Mouse (Mus musculus) heart, embryonic 11.5 days (tissue): ENCODE data around the gene Ankrd34a. TPM values are rescaled to one million over a fixed set of nuclear protein-coding genes. Genes with fewer than 3 reads are reported as not detected.

Experiments
- ATAC-seq: fragments of 200-750 bp; cut with Nextera tagmentation; replicated peaks from 2 replicates; pipeline ENCODE4 v1.8.0; 2017; ENCODE audit warnings: moderate library complexity; ENCODE audit not compliant: insufficient number of reproducible peaks, low FRiP score, low TSS enrichment
- H3K27ac ChIP-seq: fragments of 300-500 bp; sonication (generic); 2 replicates; pipeline ENCODE4 v1.5.1; 2014; ENCODE audit warnings: mild to moderate bottlenecking, low read depth, low read length
- H3K27me3 ChIP-seq: fragments of 300-500 bp; sonication (generic); 2 replicates; pipeline ENCODE4 v1.6.1; 2014; ENCODE audit warnings: mild to moderate bottlenecking, low read length, mixed read lengths; ENCODE audit not compliant: control insufficient read depth, insufficient read depth
- H3K36me3 ChIP-seq: fragments of 300-500 bp; sonication (generic); 2 replicates; pipeline ENCODE4 v1.6.1; 2014; ENCODE audit warnings: mild to moderate bottlenecking, low read length, moderate library complexity, mixed read lengths; ENCODE audit not compliant: control insufficient read depth, insufficient read depth
- H3K4me1 ChIP-seq: fragments of 300-500 bp; sonication (generic); 2 replicates; pipeline ENCODE4 v1.6.1; 2014; ENCODE audit warnings: low read length; ENCODE audit not compliant: control insufficient read depth, insufficient read depth
- H3K4me2 ChIP-seq: fragments of 300-500 bp; sonication (generic); 2 replicates; pipeline ENCODE4 v1.6.1; 2014; ENCODE audit warnings: mild to moderate bottlenecking, moderate library complexity
- H3K4me3 ChIP-seq: fragments of 300-500 bp; sonication (generic); 2 replicates; pipeline ENCODE4 v1.5.1; 2014; ENCODE audit warnings: low read depth, low read length
- H3K9ac ChIP-seq: fragments of 300-500 bp; sonication (generic); 2 replicates; pipeline ENCODE4 v1.6.1; 2014; ENCODE audit warnings: mild to moderate bottlenecking, low read depth, low read length, moderate library complexity
- H3K9me3 ChIP-seq: fragments of 300-500 bp; sonication (generic); replicated peaks from 2 replicates; pipeline ENCODE4 v1.6.1; 2016; ENCODE audit warnings: low read length; ENCODE audit not compliant: control insufficient read depth
- WGBS: fragments of 180-500 bp; shearing (Covaris S2); extraction: QIAGEN DNeasy Blood & Tissue Kit; methylation state at CpG from one replicate; pipeline ENCODE4 v1.1.7; 2014; ENCODE audit not compliant: insufficient replicate concordance; 5-methylcytosine and 5-hydroxymethylcytosine counted together
- polyA plus RNA-seq: library from polyadenylated mRNA; unstranded; fragments of >200 nt; fragmentation: Nextera tagmentation; extraction: Ambion mirVana; gene quantifications from 2 replicates; pipeline ENCODE4 v1.2.1, GENCODE M21; 2014

The Ankrd34a gene
- polyA plus RNA-seq, 1 experiment from 2014 or later, result 9.0 TPM

DNA sequence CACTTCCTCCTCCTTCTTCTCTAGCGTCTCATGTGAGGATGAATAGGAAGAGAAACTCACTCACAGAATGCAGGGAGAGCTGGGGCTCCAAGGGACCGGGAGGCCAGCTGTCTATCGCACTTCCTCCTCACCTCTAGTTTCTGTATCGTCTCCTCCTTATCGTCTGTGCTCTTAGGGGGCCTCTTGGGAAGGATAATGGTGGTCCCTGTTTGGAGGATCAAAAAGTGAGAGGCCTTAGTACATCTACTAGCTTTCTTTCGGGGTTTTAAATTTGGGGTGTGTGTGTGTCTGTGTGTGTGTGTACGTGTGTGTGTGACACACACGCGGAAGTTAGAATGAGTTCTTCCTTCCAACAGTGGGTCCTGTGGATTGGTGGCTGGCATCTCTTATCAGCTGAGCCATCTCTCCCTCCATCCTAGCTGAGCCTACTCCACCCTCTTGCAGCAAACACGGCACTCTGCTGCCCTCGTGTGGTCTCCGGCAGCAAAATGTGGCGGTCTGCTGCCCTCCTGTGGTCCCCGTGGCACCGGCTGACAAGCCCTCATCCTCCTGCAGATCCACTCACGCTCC lies 16.5 kb upstream of the Ankrd34a start:
- Histone ChIP-seq H3K4me2 (peak overlapping the region; percentile 68), H3K36me3 (no peaks in the 10 kb centered on the region), H3K4me3 (peak overlapping the region; percentile 21), H3K9me3 (no peaks in the 10 kb centered on the region), H3K27me3 (no peaks in the 10 kb centered on the region), H3K4me1 (peaks cover 42% of the 10 kb centered on the region), H3K27ac (peak overlapping the region; percentile 59), H3K9ac (peak overlapping the region; percentile 60)
- WGBS, result 9% methylated on average over 16 of the region's 16 CpGs
- peak; percentile 21; the same call in 1 of the 2 replicates for ATAC-seq

DNA sequence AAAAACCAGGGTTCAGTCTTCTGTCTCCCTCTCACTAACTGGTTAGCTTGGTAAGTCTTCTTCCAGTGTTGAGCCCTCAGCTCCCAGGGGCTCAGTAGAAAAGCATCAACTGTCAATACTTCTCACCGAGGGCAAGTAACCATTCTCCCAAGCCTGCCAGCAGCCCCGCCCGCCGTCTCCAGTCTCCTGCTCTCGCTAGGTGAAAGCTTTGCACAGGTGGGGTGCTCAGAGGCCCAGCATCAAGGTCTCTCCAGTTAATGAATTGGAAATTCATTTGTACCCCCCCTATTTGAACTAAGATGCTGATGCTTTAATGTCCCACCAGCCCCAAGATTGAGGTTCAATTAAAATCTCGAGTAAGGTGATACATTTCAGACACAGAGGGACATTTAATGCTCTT lies 15.3 kb upstream of the Ankrd34a start:
- Histone ChIP-seq H3K4me3 (no peak overlapping the region), H3K27ac (no peak overlapping the region), H3K4me2 (no peak overlapping the region), H3K9ac (0 out of 2 replicates have a peak overlapping the region, but pooled peaks have one; percentile 10), H3K27me3 (no peaks in the 10 kb centered on the region), H3K4me1 (peaks cover 33% of the 10 kb centered on the region), H3K9me3 (no peaks in the 10 kb centered on the region), H3K36me3 (no peaks in the 10 kb centered on the region)
- 48% methylated on average over 6 of the region's 6 CpGs for WGBS
- ATAC-seq, result no peak

DNA sequence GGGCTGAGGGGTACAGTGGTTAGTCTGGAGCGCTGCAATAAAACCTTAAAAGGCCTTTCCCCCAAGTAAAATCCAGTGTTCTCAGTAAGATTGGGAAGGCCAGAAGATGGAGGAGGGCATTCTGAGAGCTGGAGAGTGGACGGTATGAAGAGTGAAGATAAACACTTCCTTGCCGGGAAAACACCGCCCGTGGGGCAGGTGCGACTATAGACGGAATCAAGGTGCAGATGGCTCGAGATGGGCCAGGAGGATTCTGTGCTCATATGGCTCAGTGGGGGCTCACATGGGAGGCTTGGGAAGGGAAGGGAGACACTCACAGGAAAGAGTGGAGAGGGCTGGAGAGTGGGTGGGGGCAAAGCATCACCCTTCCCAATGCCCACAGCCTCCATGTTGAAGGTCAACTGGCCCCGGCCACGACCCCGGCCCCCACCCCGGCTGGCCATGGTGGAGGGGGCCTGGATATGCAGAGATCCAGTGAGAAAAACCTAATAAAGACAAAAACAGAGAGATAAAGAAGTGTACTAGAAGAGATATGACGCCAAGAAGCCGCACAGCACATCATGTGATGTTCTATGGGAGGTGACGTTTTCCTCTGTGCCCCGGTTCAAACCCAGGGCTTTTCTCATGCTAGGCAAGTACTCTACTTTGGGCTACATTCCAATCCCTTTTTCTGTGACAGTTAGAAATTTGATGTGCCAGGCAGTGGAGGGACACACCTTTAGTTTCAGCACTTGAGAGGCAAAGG lies 14.5 kb upstream of the Ankrd34a start:
- Histone ChIP-seq H3K9ac (no peak overlapping the region), H3K4me2 (no peak overlapping the region), H3K27me3 (no peaks in the 10 kb centered on the region), H3K4me3 (no peak overlapping the region), H3K4me1 (peaks cover 26% of the 10 kb centered on the region), H3K9me3 (no peaks in the 10 kb centered on the region), H3K27ac (no peak overlapping the region), H3K36me3 (no peaks in the 10 kb centered on the region)
- 79% methylated on average over 16 of the region's 16 CpGs for WGBS
- ATAC-seq, result no peak

DNA sequence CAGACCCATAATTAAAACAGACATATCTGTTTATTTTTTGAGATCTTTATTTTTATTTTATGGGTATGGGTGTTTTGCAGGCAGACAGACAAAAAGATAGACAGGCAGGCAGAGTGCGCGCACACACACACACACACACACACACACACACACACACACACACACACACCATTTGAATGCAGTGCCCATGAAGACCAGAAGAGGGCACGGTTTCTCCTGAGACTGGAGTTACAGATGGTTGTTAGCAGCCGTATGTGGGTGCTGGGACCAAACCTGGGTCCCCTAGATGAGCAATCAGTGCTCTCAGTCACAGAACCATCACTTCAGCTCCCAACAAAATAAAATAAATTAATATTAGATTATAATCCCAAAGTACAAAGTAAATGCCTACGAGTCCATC lies 13.1 kb upstream of the Ankrd34a start:
- no peak for ATAC-seq
- Histone ChIP-seq H3K9me3 (no peaks in the 10 kb centered on the region), H3K4me1 (peaks cover 17% of the 10 kb centered on the region), H3K27me3 (no peaks in the 10 kb centered on the region), H3K9ac (no peak overlapping the region), H3K36me3 (no peaks in the 10 kb centered on the region), H3K27ac (no peak overlapping the region), H3K4me2 (no peak overlapping the region), H3K4me3 (no peak overlapping the region)
- WGBS, result 87% methylated on average over 5 of the region's 5 CpGs

DNA sequence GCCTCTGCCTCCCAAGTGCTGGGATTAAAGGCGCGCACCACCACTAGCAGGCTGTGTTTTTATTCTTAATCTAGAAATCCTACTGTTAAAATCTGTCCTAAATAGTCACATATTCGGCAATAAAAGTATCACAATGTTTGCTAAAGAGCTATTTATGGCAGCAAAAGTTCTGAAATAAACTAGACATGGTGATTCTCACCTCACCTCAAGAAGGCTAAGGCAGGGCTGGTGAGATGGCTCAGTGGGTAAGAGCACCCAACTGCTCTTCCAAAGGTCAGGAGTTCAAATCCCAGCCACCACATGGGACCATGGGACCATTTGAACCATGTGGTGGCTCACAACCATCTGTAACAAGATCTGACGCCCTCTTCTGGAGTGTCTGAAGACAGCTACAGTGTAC lies 5.8 kb upstream of the Ankrd34a start:
- peaks cover 1% of the 10 kb centered on the region; the same call in 1 of the 2 replicates for H3K4me1 ChIP-seq
- WGBS, result 74% methylated on average over 4 of the region's 4 CpGs
- no peak overlapping the region for H3K9ac ChIP-seq
- H3K4me3 ChIP-seq, result no peak overlapping the region
- no peak overlapping the region for H3K4me2 ChIP-seq
- no peaks in the 10 kb centered on the region; the same call in 1 of the 2 replicates for H3K27me3 ChIP-seq
- 0 out of 2 replicates have a peak, but pooled peaks cover 4% of the 10 kb centered on the region for H3K36me3 ChIP-seq
- ATAC-seq, result no peak
- H3K27ac ChIP-seq, result no peak overlapping the region
- H3K9me3 ChIP-seq, result no peaks in the 10 kb centered on the region

DNA sequence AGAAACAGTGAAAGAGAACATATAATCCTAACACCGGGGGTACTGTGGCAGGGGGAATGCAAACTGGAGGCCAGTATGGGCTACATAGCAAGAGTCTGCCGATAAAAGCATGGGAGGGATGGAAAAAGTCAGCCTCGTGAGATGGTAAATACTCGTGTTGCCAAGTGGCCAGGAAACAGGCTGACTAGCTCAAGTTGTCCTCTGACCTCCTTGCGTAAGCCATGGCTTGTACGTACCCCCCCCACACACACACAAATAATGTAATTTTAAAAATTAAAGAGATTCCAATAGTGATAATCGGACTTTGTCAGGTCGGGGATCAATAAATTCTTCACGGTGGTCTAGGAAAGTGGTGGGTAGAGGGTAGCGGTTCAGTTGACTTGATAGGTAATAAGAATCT lies 3.1 kb upstream of the Ankrd34a start:
- Histone ChIP-seq H3K4me3 (peak overlapping the region; percentile 73), H3K4me1 (peaks cover 22% of the 10 kb centered on the region), H3K4me2 (peak overlapping the region; percentile 82), H3K9ac (peak overlapping the region; percentile 81), H3K27ac (peak overlapping the region; percentile 89), H3K27me3 (no peaks in the 10 kb centered on the region; the same call in 1 of the 2 replicates), H3K9me3 (no peaks in the 10 kb centered on the region), H3K36me3 (0 out of 2 replicates have a peak, but pooled peaks cover 4% of the 10 kb centered on the region)
- ATAC-seq, result no peak
- WGBS, result 1% methylated on average over 10 of the region's 10 CpGs

DNA sequence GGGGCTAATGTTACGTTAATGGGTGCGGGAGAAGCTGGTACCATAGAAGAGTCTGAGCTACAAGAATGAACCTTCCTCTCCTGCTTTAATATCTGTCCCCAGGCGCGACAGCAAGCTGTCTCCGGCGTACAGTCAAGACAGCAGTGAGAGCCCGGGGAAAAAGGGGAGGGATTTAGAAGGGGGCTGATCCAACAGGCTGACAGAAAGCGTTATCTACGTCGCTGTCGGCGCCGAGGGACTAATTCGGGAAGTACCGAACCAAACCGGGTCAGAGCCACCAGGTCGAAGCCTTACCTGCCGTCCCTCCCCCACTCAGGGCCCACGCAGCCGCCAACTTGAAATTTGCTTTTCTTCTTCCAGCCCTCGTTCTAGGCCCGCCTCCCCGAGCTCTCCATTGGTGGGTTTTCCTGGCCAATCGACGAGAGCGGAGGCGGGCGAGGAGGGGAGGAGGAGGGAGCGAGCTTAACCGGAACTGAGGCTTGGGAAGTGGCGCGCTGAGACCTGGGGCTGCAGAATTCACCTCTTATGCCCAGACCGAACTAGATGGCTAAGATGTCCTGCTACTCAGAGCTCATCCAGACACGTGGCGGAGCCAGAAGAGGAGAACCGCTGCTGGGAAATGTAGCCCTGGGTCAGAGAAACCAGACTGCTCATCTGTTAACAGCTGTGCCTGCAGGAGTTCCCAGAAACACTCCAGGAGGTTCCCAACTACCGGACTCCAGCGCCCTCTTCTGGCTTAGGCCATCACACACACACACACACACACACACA lies 2.5 kb upstream of the Ankrd34a start, which contains the start of gene Polr3gl:
TSS of gene Polr3gl (minus strand) at position 392 of the 771 bp plus-strand sequence.
- peak within 1 kb of the TSS; percentile 89 for H3K27ac ChIP-seq
- peaks cover 28% of the 10 kb centered on the region for H3K4me1 ChIP-seq
- ATAC-seq, result peak; percentile 82
- WGBS, result under 1% methylated on average over 34 of the region's 38 CpGs
- peak within 1 kb of the TSS; percentile 81 for H3K9ac ChIP-seq
- peaks cover 1% of the 10 kb centered on the region; the same call in 1 of the 2 replicates for H3K27me3 ChIP-seq
- H3K4me2 ChIP-seq, result peak within 1 kb of the TSS; percentile 82
- peak within 1 kb of the TSS; percentile 73 for H3K4me3 ChIP-seq
- no peaks in the 10 kb centered on the region for H3K9me3 ChIP-seq
- 0 out of 2 replicates have a peak, but pooled peaks cover 4% of the 10 kb centered on the region for H3K36me3 ChIP-seq

DNA sequence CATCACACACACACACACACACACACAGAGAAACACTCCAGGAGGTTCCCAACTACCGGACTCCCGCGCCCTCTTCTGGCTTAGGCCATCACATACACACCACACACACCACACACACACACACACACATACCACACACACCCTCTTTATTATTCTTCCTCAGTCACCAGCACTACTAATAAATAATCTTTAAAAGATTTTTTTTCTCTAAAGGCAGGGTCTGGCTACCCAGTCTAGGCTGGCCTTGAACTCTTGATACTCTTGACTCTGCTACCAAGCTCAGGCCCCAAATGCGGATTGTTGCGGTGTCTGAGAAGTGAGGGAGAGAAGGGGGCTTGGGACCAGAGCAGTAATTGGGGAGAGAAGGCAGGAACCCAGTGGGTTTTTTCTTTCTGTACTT lies 1.6 kb upstream of the Ankrd34a start:
- H3K36me3 ChIP-seq, result 0 out of 2 replicates have a peak, but pooled peaks cover 4% of the 10 kb centered on the region
- no peak overlapping the region for H3K4me3 ChIP-seq
- no peak overlapping the region for H3K9ac ChIP-seq
- no peak overlapping the region for H3K4me2 ChIP-seq
- 77% methylated on average over 5 of the region's 5 CpGs for WGBS
- H3K27me3 ChIP-seq, result peaks cover 2% of the 10 kb centered on the region; the same call in 1 of the 2 replicates
- no peak for ATAC-seq
- peaks cover 28% of the 10 kb centered on the region for H3K4me1 ChIP-seq
- H3K9me3 ChIP-seq, result no peaks in the 10 kb centered on the region
- H3K27ac ChIP-seq, result no peak overlapping the region
